Mouse (Mus musculus): ENCODE data around the gene Dennd1a. TPM values are rescaled to one million over a fixed set of nuclear protein-coding genes. Genes with fewer than 3 reads are reported as not detected.
A peak's percentile ranks its signal among the peaks of the same experiment; 100 is the strongest.

Gene Dennd1a
- polyA plus RNA-seq, 1 experiment = 21.6 TPM

DNA sequence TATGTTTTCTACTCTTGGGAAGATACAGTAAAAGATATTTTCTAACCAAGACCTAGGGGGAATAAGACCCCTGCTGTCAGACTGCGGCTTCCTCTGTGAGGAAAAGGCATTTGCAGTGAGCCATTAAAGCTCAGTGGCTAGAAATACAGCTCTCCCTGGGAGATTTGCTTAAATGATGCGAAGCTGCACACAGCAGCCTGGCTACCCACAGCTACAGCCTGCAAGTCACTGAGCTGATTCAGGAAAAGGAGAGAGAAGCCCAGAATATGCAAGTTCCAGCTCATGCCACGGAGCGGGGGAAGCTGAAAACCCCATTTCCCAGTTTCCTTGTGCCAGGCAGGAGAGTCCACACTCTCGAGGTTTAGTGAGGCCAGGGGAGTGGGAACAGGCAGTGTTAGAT, 465.1 kb downstream of the Dennd1a start:
- Histone ChIP-seq H3K27ac (ENCODE audit: control insufficient read depth, insufficient read depth, low read depth, low read length) (no peak overlapping the region), H3K4me1 (ENCODE audit: control insufficient read depth, insufficient read depth, low read length) (no peaks in the 10 kb centered on the region), H3K27me3 (ENCODE audit: control insufficient read depth, insufficient read depth, low read length) (no peaks in the 10 kb centered on the region), H3K36me3 (ENCODE audit: control insufficient read depth, insufficient read depth, low read length) (no peaks in the 10 kb centered on the region), H3K4me3 (ENCODE audit: control insufficient read depth, low read depth, low read length) (no peak overlapping the region)
- no peak for TF ChIP-seq CTCF (IDR thresholded peaks at IDR 0.05; ENCODE audit: control insufficient read depth, insufficient read depth, insufficient replicate concordance, low read depth, low read length)
- no peak for TF ChIP-seq POLR2A (IDR thresholded peaks at IDR 0.05; ENCODE audit: control insufficient read depth, low read depth, low read length)

DNA sequence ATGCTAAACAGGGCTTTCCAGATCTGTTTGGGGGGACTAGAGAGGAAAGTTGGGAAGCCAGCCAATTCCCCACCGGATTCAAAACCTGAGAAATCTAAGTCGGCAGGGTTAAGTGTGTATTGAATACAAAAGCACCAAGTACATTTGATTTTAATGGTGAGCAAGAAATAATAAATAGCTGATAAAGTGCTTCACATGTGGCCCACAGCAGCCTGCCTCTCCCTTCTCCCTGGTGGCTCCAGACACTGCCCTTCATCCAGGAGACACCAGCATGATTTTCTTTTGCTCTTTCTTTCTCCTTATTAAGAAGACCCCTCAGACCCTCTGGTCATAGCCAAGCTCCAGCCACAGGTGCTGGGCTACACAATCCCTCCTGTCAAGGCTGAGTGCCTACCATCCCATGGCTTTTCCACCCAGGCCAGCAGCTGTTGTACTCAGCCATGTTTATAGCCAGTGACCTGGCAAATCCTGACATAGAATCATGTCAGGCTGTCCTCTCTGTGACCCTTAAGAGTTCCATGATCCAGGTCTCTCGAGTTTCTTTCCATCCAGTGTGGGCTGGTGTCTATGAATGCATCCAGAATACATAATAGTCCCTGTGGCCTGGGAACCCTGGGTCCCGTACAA, 467.6 kb downstream of the Dennd1a start:
- no peak overlapping the region for H3K4me3 ChIP-seq (ENCODE audit: control insufficient read depth, low read depth, low read length)
- H3K36me3 ChIP-seq (ENCODE audit: control insufficient read depth, insufficient read depth, low read length) = no peaks in the 10 kb centered on the region
- H3K27ac ChIP-seq (ENCODE audit: control insufficient read depth, insufficient read depth, low read depth, low read length) = no peak overlapping the region
- no peaks in the 10 kb centered on the region for H3K4me1 ChIP-seq (ENCODE audit: control insufficient read depth, insufficient read depth, low read length)
- no peaks in the 10 kb centered on the region for H3K27me3 ChIP-seq (ENCODE audit: control insufficient read depth, insufficient read depth, low read length)
- TF ChIP-seq POLR2A (IDR thresholded peaks at IDR 0.05; ENCODE audit: control insufficient read depth, low read depth, low read length) (no peak), CTCF (IDR thresholded peaks at IDR 0.05; ENCODE audit: control insufficient read depth, insufficient read depth, insufficient replicate concordance, low read depth, low read length) (no peak)

DNA sequence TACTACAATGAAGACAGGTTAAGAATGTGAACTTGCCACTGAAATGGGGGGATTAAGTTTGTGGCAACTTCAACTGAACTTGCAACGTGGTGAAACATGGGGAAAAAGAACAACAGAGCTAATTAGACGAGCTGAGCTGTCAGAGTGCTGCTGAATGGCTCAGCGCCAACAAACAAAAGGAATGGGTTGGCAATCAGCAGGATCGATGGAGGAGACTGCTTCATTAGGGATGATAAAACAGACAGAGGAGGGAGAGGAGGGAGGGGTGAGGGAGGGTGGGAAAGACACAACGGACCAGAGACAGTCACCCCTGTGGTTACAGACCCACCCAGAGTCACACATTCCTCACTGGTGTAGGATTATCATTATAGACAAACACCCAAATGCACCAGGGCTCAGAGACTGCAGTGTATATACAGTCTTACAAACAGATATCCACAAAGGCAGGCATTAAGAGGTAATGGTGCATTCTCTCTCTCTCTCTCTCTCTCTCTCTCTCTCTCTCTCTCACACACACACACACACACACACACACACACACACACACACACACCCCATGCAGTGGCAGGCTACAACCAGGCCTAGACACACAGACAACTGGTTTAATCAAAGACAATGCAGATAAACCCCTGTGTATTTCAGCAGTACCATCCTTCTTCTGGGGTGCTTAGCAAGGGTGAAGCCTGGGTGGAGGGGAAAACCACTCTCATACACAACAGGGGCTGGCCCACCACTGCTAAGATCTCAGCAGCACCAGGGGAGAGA, 468.2 kb downstream of the Dennd1a start:
- H3K4me1 ChIP-seq (ENCODE audit: control insufficient read depth, insufficient read depth, low read length) = no peaks in the 10 kb centered on the region
- H3K36me3 ChIP-seq (ENCODE audit: control insufficient read depth, insufficient read depth, low read length) = no peaks in the 10 kb centered on the region
- no peaks in the 10 kb centered on the region for H3K27me3 ChIP-seq (ENCODE audit: control insufficient read depth, insufficient read depth, low read length)
- TF ChIP-seq CTCF (IDR thresholded peaks at IDR 0.05; ENCODE audit: control insufficient read depth, insufficient read depth, insufficient replicate concordance, low read depth, low read length) = no peak
- H3K27ac ChIP-seq (ENCODE audit: control insufficient read depth, insufficient read depth, low read depth, low read length) = no peak overlapping the region
- no peak overlapping the region for H3K4me3 ChIP-seq (ENCODE audit: control insufficient read depth, low read depth, low read length)

DNA sequence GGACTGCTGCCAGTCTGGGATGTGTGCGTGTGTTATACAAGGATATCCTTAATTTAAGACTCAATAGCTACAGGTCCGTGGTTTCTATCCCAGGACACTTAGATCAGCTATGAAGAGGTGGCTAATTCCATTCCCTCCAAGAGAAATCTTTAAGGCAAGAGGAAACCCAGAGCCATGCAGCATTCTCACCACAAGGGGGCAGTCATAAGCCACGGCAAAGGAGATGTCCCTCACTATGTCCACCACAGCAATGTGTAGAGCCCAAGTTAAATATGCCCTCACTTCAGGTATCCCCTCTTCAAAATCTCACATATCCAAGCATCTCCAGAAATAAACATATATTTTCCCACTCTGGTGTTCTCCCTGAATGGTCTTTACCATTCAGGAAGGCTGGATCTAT, 471.5 kb downstream of the Dennd1a start:
- no peak overlapping the region for H3K4me3 ChIP-seq (ENCODE audit: control insufficient read depth, low read depth, low read length)
- H3K27ac ChIP-seq (ENCODE audit: control insufficient read depth, insufficient read depth, low read depth, low read length) = no peak overlapping the region
- TF ChIP-seq POLR2A (IDR thresholded peaks at IDR 0.05; ENCODE audit: control insufficient read depth, low read depth, low read length) (no peak), CTCF (IDR thresholded peaks at IDR 0.05; ENCODE audit: control insufficient read depth, insufficient read depth, insufficient replicate concordance, low read depth, low read length) (peak; percentile 75; the same call in 1 of the 2 replicates)
- no peaks in the 10 kb centered on the region for H3K27me3 ChIP-seq (ENCODE audit: control insufficient read depth, insufficient read depth, low read length)
- H3K36me3 ChIP-seq (ENCODE audit: control insufficient read depth, insufficient read depth, low read length) = no peaks in the 10 kb centered on the region
- no peaks in the 10 kb centered on the region for H3K4me1 ChIP-seq (ENCODE audit: control insufficient read depth, insufficient read depth, low read length)

DNA sequence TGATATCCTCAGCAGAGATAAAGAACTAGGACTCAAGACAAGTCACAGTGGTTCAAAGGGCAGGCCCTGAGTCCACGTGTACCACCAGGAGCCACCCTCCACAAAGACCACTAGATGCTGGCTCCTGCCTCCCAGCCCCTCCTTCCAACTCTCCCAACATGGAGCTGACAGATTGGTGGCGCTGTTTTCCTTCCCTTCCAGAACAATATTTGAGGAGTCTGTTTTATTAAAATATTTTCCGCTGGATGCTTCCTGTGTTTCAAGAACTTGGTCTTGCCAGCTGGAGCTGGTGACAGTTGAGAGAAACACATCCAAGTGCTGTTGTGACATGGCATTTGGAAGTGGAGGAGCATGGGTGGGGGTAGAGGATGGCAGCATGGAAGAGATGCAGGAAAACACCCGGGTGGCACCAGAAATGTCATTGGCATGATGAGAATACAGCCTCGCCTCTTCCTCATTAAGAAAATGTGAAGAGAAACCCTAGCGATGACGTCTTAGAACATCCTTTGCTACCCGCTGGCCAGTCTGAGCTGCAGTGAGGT, 472.3 kb downstream of the Dennd1a start:
- H3K4me1 ChIP-seq (ENCODE audit: control insufficient read depth, insufficient read depth, low read length) = no peaks in the 10 kb centered on the region
- no peak overlapping the region for H3K4me3 ChIP-seq (ENCODE audit: control insufficient read depth, low read depth, low read length)
- H3K27me3 ChIP-seq (ENCODE audit: control insufficient read depth, insufficient read depth, low read length) = no peaks in the 10 kb centered on the region
- no peaks in the 10 kb centered on the region for H3K36me3 ChIP-seq (ENCODE audit: control insufficient read depth, insufficient read depth, low read length)
- H3K27ac ChIP-seq (ENCODE audit: control insufficient read depth, insufficient read depth, low read depth, low read length) = no peak overlapping the region
- TF ChIP-seq POLR2A (IDR thresholded peaks at IDR 0.05; ENCODE audit: control insufficient read depth, low read depth, low read length) = no peak
- TF ChIP-seq CTCF (IDR thresholded peaks at IDR 0.05; ENCODE audit: control insufficient read depth, insufficient read depth, insufficient replicate concordance, low read depth, low read length) = no peak

DNA sequence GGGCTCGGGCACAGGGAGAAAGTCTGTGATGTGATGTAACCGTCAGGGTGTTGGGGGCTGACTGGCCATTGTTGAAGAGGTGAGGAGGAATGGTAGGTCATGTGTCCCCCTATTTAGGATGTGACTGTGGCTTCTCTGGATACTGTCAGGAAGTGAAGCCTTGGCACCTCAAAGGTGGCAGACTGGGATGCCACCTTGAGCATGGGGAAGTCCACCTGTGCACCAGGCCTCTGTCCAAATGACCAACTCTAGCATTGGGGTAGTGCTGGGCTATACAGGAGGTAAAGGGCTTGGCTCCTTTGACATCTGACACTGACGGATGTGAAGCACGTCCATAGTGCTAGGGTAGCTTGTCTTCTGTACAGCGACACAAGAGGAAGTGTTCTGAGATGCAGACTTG, 474.8 kb downstream of the Dennd1a start:
- Histone ChIP-seq H3K36me3 (ENCODE audit: control insufficient read depth, insufficient read depth, low read length) (no peaks in the 10 kb centered on the region), H3K27ac (ENCODE audit: control insufficient read depth, insufficient read depth, low read depth, low read length) (no peak overlapping the region), H3K27me3 (ENCODE audit: control insufficient read depth, insufficient read depth, low read length) (no peaks in the 10 kb centered on the region), H3K4me1 (ENCODE audit: control insufficient read depth, insufficient read depth, low read length) (no peaks in the 10 kb centered on the region), H3K4me3 (ENCODE audit: control insufficient read depth, low read depth, low read length) (no peak overlapping the region)
- no peak for TF ChIP-seq CTCF (IDR thresholded peaks at IDR 0.05; ENCODE audit: control insufficient read depth, insufficient read depth, insufficient replicate concordance, low read depth, low read length)
- no peak for TF ChIP-seq POLR2A (IDR thresholded peaks at IDR 0.05; ENCODE audit: control insufficient read depth, low read depth, low read length)

DNA sequence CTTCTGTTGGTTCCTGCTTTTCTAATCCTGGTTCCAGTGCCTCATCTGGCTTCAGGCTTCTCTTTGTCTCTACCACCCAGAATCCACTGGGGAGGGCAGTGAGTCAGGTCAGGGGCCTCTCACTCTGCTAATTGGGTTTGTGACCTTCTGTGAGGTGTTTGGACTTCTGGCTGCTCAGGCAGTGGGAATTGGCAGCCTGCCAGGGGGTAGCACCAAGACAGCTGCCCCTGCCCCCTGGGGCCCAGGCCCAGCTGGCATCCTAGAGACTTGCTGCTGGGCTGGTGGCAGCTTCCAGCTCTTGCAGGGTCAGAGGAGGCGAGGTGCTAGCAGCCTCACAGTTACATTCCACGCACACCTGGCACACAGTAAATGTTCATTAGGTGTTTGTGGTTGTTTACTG, 475.5 kb downstream of the Dennd1a start:
- Histone ChIP-seq H3K27ac (ENCODE audit: control insufficient read depth, insufficient read depth, low read depth, low read length) (no peak overlapping the region), H3K27me3 (ENCODE audit: control insufficient read depth, insufficient read depth, low read length) (no peaks in the 10 kb centered on the region), H3K4me3 (ENCODE audit: control insufficient read depth, low read depth, low read length) (no peak overlapping the region), H3K36me3 (ENCODE audit: control insufficient read depth, insufficient read depth, low read length) (no peaks in the 10 kb centered on the region), H3K4me1 (ENCODE audit: control insufficient read depth, insufficient read depth, low read length) (no peaks in the 10 kb centered on the region)
- TF ChIP-seq CTCF (IDR thresholded peaks at IDR 0.05; ENCODE audit: control insufficient read depth, insufficient read depth, insufficient replicate concordance, low read depth, low read length) (no peak), POLR2A (IDR thresholded peaks at IDR 0.05; ENCODE audit: control insufficient read depth, low read depth, low read length) (no peak)
